Mouse (Mus musculus) MEL (cell line): ENCODE data around the gene Tmem145.

Source experiments
- CTCF ChIP-seq, 3 experiments: IDR thresholded peaks in 2 of 3; conservative IDR thresholded peaks in 1 of 3; 2 replicates each; pipeline ENCODE4 v1.5.1; 2011 to 2012; ENCODE audit warnings: low read length in 3 of 3, low read depth in 2 of 3, mild to moderate bottlenecking in 2 of 3, improper control_type of control experiment in 1 of 3, inconsistent platforms in 1 of 3, mixed read lengths in 1 of 3, moderate library complexity in 1 of 3; ENCODE audit not compliant: control insufficient read depth in 1 of 3, insufficient read depth in 1 of 3, poor library complexity in 1 of 3, severe bottlenecking in 1 of 3
- EP300 ChIP-seq, 2 experiments: IDR thresholded peaks; 2 replicates each; pipeline ENCODE4 v1.6.1; 2011; ENCODE audit warnings: improper control_type of control experiment in 2 of 2, low read length in 2 of 2, low read depth in 1 of 2, mild to moderate bottlenecking in 1 of 2
- GATA1 ChIP-seq: IDR thresholded peaks from 2 replicates; pipeline ENCODE4 v1.6.1; 2011; ENCODE audit warnings: low read depth, low read length, improper control_type of control experiment
- KAT2A ChIP-seq: conservative IDR thresholded peaks from 2 replicates; pipeline ENCODE4 v1.6.1; 2012; ENCODE audit warnings: low read depth, low read length, improper control_type of control experiment, inconsistent platforms
- SIN3A ChIP-seq: IDR thresholded peaks from 2 replicates; pipeline ENCODE4 v1.6.1; 2012; ENCODE audit warnings: low read length, improper control_type of control experiment, inconsistent platforms
- TCF12 ChIP-seq: IDR thresholded peaks from 2 replicates; pipeline ENCODE4 v1.6.1; 2014; ENCODE audit warnings: low read depth, mild to moderate bottlenecking, inconsistent platforms, low read length, improper control_type of control experiment, moderate library complexity
- UBTF ChIP-seq: IDR thresholded peaks from 2 replicates; pipeline ENCODE4 v1.6.1; 2012; ENCODE audit warnings: low read depth, mild to moderate bottlenecking, inconsistent platforms, low read length, improper control_type of control experiment, moderate library complexity, borderline replicate concordance; ENCODE audit not compliant: insufficient read depth
- USF1 ChIP-seq: IDR thresholded peaks from 2 replicates; pipeline ENCODE4 v1.6.1; 2014; ENCODE audit warnings: low read depth, mild to moderate bottlenecking, inconsistent platforms, low read length, improper control_type of control experiment, moderate library complexity
- ZC3H11A ChIP-seq: IDR thresholded peaks from 2 replicates; pipeline ENCODE4 v1.6.1; 2012; ENCODE audit warnings: low read depth, mild to moderate bottlenecking, inconsistent platforms, low read length, improper control_type of control experiment

DNA sequence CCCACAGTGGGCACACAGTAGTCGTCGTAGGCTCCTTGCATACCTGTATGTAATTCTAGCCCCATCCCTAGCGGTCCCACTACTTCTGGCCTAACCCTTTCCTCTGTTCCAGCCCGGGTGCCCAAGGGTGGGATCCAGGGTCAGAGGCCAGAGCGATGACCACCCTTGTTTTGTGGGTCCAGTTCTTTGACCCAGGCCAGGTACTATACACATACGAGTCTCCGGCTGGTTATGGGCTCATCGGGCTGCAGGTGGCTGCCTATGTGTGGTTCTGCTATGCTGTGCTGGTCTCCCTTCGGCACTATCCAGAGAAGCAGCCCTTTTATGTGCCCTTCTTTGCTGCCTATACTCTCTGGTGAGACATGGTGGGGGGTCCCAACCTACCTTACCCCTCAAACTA, 3.5 kb downstream of the Tmem145 start:
- TF ChIP-seq SIN3A (no peak), TCF12 (no peak), CTCF (IDR thresholded peaks at IDR 0.05 in 2 of 3, conservative IDR thresholded peaks at IDR 0.05 in 1 of 3; ENCODE audit: control insufficient read depth in 1 of 3, insufficient read depth in 1 of 3, low read depth in 2 of 3, low read length in 3 of 3, poor library complexity in 1 of 3, severe bottlenecking in 1 of 3) (no peak), ZC3H11A (no peak), EP300 (IDR thresholded peaks at IDR 0.05; ENCODE audit: low read depth in 1 of 2, low read length in 2 of 2) (no peak), USF1 (no peak), GATA1 (no peak), KAT2A (no peak), UBTF (no peak)
